Mouse (Mus musculus): ENCODE measurements around the gene Rad51b. TPM values are rescaled to one million over a fixed set of nuclear protein-coding genes. Genes with fewer than 3 reads are reported as not detected.

Gene Rad51b
- polyA plus RNA-seq (2014; fragmentation: Nextera tagmentation; extraction: Ambion mirVana): 10.0 and 10.3 TPM in 2 replicates

DNA sequence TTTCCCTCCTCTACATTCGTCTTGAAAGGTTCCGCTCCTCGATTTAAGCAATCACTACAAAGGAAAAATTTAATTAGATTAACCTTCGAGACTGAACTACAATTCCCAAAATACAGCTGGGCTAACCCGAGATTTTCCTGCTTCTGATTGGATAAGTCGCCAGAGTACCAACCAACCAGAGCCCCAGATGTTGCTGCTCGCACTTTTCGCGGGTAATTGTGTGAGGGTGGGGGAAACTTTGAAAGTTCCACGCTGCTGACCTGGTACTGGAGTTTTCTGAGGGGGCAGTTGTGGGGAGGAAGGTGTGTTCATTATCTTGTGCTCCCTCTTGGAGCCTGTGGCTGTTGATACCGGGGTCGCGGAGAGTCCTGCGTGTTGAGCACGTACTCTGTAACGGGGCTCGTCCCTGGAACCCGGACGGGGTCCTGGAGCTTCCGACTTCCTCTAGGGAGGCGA lies at the start of gene Rad51b:
Rad51b (plus strand) TSS at position 162 of the 456 bp plus-strand sequence.
- Histone ChIP-seq H3K27me3 (replicated peaks; ENCODE audit: control insufficient read depth, insufficient read depth, low read length) (no peaks in the 10 kb centered on the region), H3K27ac (ENCODE audit: low read depth) (peak within 1 kb of the TSS; percentile 48), H3K4me3 (ENCODE audit: low read depth, low read length) (peak within 1 kb of the TSS; percentile 55), H3K4me1 (replicated peaks; ENCODE audit: control insufficient read depth, insufficient read depth, low read length) (peaks cover 13% of the 10 kb centered on the region; the same call in 1 of the 2 replicates), H3K9me3 (ENCODE audit: control insufficient read depth, low read length) (no peaks in the 10 kb centered on the region), H3K9ac (ENCODE audit: low read length) (peak within 1 kb of the TSS; percentile 66), H3K4me2 (ENCODE audit: low read length) (peak within 1 kb of the TSS; percentile 59), H3K36me3 (ENCODE audit: control insufficient read depth, insufficient read depth, low read length) (peaks cover 12% of the 10 kb centered on the region; the same call in 1 of the 2 replicates)
- peak; percentile 88 for DNase-seq (ENCODE audit: low spot score)
- peak; percentile 75 for ATAC-seq (replicated peaks; ENCODE audit: low FRiP score, low TSS enrichment, low read depth)
- under 1% methylated on average over 21 of the region's 21 CpGs for WGBS

DNA sequence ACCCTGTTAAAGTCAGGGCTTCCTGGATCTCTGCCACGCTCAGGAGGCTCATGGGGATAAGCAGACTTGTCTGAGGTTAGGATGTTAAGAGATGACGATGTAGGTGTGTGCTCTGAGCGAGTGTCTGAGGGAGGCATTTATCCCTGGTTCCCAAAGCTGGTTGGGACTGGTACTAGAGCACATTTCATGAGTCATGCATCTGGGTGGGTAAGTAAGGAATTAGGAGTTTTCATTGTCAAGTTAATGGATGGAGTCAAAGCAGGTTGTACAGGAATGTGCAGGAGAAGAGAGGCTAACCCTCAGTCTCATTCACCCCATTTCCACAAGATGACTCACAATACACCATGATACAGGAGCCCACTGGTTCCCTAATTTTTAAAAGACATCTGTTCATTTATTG lies 49.0 kb upstream of the Rad51b start:
- Histone ChIP-seq H3K9me3 (ENCODE audit: control insufficient read depth, low read length) (no peaks in the 10 kb centered on the region), H3K36me3 (ENCODE audit: control insufficient read depth, insufficient read depth, low read length) (peaks cover 86% of the 10 kb centered on the region), H3K9ac (ENCODE audit: low read length) (no peak overlapping the region), H3K4me2 (ENCODE audit: low read length) (no peak overlapping the region), H3K4me3 (ENCODE audit: low read depth, low read length) (no peak overlapping the region), H3K4me1 (replicated peaks; ENCODE audit: control insufficient read depth, insufficient read depth, low read length) (no peaks in the 10 kb centered on the region), H3K27me3 (replicated peaks; ENCODE audit: control insufficient read depth, insufficient read depth, low read length) (no peaks in the 10 kb centered on the region), H3K27ac (ENCODE audit: low read depth) (no peak overlapping the region)
- DNase-seq (ENCODE audit: low spot score) (no peak), ATAC-seq (replicated peaks; ENCODE audit: low FRiP score, low TSS enrichment, low read depth) (no peak)
- 92% methylated on average over 3 of the region's 3 CpGs for WGBS

DNA sequence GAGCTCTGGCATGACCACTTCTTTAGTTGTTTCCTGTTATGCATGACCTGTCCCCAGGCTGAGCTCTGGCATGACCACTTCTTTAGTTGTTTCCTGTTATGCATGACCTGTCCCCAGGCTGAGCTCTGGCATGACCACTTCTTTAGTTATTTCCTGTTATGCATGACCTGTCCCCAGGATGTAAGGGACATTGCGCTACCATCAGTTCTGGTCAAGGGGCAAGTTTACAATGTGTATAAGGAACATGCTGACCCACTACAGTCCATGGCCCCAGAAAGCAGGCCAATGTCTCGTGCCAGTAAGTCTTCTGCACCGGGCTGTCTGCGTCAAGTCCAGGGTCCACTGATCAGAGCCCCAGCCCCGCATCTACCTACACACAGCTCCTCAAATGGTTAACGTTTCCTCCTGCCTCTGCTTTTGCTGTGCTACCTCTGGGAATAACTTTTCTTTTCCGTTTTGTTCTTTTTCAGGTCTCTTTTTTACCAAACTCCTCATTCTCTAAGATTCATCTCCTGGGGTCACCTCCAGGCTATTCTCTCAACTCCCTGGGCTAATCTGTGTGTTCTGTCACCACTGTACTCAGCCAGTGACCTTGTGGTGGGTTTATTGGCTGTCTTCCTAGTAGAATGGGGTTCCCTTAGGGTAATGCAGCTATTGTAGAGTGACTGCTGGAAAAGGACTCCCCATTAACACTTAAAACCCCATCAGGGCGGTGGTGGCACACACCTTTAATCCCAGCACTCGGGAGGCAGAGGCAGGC lies 43.6 kb upstream of the Rad51b start:
- ATAC-seq (replicated peaks; ENCODE audit: low FRiP score, low TSS enrichment, low read depth) (no peak), DNase-seq (ENCODE audit: low spot score) (no peak)
- Histone ChIP-seq H3K4me2 (ENCODE audit: low read length) (no peak overlapping the region), H3K27me3 (replicated peaks; ENCODE audit: control insufficient read depth, insufficient read depth, low read length) (no peaks in the 10 kb centered on the region), H3K27ac (ENCODE audit: low read depth) (no peak overlapping the region), H3K4me1 (replicated peaks; ENCODE audit: control insufficient read depth, insufficient read depth, low read length) (no peaks in the 10 kb centered on the region), H3K36me3 (ENCODE audit: control insufficient read depth, insufficient read depth, low read length) (peaks cover 84% of the 10 kb centered on the region), H3K4me3 (ENCODE audit: low read depth, low read length) (no peak overlapping the region), H3K9me3 (ENCODE audit: control insufficient read depth, low read length) (no peaks in the 10 kb centered on the region), H3K9ac (ENCODE audit: low read length) (no peak overlapping the region)
- WGBS: 91% methylated on average over 9 of the region's 9 CpGs

DNA sequence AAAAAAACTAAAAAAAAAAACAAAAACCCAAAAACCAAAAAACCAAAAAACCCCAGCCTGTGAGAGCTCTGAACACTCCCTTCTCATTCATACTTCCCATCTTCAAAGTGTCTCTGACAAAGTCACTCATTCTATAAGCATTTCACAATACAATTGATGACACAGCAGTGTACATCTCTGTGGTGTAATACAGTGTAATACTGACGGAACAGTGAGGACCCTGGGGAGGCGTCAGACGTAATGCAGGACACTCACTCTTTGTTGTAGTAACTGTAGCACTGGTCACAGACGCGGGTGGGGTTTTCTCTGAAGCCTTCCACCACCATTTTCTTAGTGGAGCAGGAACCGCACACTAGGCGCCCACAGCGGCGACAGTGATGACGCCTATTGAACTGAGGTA lies 42.1 kb upstream of the Rad51b start:
- ATAC-seq (replicated peaks; ENCODE audit: low FRiP score, low TSS enrichment, low read depth): no peak
- Histone ChIP-seq H3K27me3 (replicated peaks; ENCODE audit: control insufficient read depth, insufficient read depth, low read length) (no peaks in the 10 kb centered on the region), H3K4me3 (ENCODE audit: low read depth, low read length) (no peak overlapping the region), H3K9me3 (ENCODE audit: control insufficient read depth, low read length) (no peaks in the 10 kb centered on the region), H3K4me1 (replicated peaks; ENCODE audit: control insufficient read depth, insufficient read depth, low read length) (no peaks in the 10 kb centered on the region), H3K36me3 (ENCODE audit: control insufficient read depth, insufficient read depth, low read length) (peaks cover 80% of the 10 kb centered on the region), H3K27ac (ENCODE audit: low read depth) (no peak overlapping the region), H3K9ac (ENCODE audit: low read length) (no peak overlapping the region), H3K4me2 (ENCODE audit: low read length) (no peak overlapping the region)
- WGBS: 95% methylated on average over 10 of the region's 10 CpGs
- DNase-seq (ENCODE audit: low spot score): no peak

DNA sequence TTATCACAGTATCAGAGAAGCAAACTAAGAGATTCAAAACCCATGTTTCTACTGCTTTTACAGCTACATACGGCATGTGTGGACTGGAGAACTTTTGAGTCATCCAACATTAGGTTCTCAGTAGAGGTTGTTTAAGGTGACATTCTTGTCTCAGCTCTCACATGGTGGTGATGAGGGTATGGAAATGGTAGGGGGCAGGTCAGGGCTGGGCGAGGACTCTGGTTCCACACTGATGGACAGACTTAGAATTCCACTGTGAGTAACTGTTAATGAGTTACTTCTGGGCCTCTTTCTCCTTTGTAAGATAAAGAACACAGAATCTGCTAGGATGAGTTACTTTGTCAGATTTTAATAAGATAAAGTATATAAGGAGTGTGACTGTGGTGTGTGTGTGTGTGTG lies 36.9 kb upstream of the Rad51b start:
- no peaks in the 10 kb centered on the region for H3K27me3 ChIP-seq (replicated peaks; ENCODE audit: control insufficient read depth, insufficient read depth, low read length)
- peaks cover 78% of the 10 kb centered on the region for H3K36me3 ChIP-seq (ENCODE audit: control insufficient read depth, insufficient read depth, low read length)
- DNase-seq (ENCODE audit: low spot score): no peak
- H3K4me3 ChIP-seq (ENCODE audit: low read depth, low read length): no peak overlapping the region
- no peak for ATAC-seq (replicated peaks; ENCODE audit: low FRiP score, low TSS enrichment, low read depth)
- H3K4me1 ChIP-seq (replicated peaks; ENCODE audit: control insufficient read depth, insufficient read depth, low read length): no peaks in the 10 kb centered on the region
- H3K27ac ChIP-seq (ENCODE audit: low read depth): no peak overlapping the region
- no peak overlapping the region for H3K4me2 ChIP-seq (ENCODE audit: low read length)
- 83% methylated on average over 2 of the region's 2 CpGs for WGBS
- no peak overlapping the region for H3K9ac ChIP-seq (ENCODE audit: low read length)
- no peaks in the 10 kb centered on the region for H3K9me3 ChIP-seq (ENCODE audit: control insufficient read depth, low read length)

DNA sequence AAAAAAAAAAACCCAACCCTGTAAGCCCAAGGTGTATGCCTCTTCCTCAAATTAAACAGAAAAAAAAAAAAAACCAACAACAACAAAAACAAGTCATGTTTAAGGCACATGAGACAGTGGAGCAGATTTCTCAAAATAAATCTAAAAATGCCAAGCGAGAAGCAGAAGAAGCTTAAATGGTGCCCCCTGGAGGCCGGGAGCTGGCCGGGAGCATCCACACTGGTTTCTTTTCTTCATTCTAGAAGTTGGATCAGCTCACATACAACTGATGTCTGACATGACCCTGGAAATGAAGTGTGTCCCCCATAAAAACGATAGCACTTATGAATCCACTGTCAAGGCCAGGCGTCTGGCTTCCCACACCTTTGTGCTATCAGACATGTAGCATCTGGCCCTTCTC lies 36.0 kb upstream of the Rad51b start:
- Histone ChIP-seq H3K4me3 (ENCODE audit: low read depth, low read length) (no peak overlapping the region), H3K27me3 (replicated peaks; ENCODE audit: control insufficient read depth, insufficient read depth, low read length) (no peaks in the 10 kb centered on the region), H3K4me2 (ENCODE audit: low read length) (no peak overlapping the region), H3K9me3 (ENCODE audit: control insufficient read depth, low read length) (no peaks in the 10 kb centered on the region), H3K27ac (ENCODE audit: low read depth) (no peak overlapping the region), H3K4me1 (replicated peaks; ENCODE audit: control insufficient read depth, insufficient read depth, low read length) (no peaks in the 10 kb centered on the region), H3K36me3 (ENCODE audit: control insufficient read depth, insufficient read depth, low read length) (peaks cover 80% of the 10 kb centered on the region), H3K9ac (ENCODE audit: low read length) (no peak overlapping the region)
- ATAC-seq (replicated peaks; ENCODE audit: low FRiP score, low TSS enrichment, low read depth): no peak
- 51% methylated on average over 5 of the region's 5 CpGs for WGBS
- DNase-seq (ENCODE audit: low spot score): peak; percentile 77

DNA sequence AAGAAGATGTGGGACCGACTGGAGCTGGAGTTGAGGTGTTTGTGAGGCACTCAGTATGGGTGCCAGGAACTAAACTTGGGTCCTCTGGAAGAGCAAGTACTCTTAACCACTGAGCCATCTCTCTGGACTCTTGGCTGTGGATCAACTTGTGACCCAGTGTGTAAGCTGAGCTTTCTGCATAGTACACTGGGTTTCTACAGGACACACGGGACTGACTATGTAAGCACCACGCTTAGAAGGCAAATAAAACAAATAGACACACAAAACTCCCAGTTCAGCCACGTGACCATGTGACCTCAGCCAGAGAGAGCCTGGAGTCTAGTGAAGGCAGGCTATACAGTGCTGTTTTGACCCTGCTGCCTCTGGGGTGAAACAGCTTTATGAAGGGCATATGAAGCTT lies 24.5 kb upstream of the Rad51b start:
- Histone ChIP-seq H3K9me3 (ENCODE audit: control insufficient read depth, low read length) (no peaks in the 10 kb centered on the region), H3K36me3 (ENCODE audit: control insufficient read depth, insufficient read depth, low read length) (peaks cover 93% of the 10 kb centered on the region), H3K27ac (ENCODE audit: low read depth) (no peak overlapping the region), H3K4me2 (ENCODE audit: low read length) (no peak overlapping the region), H3K9ac (ENCODE audit: low read length) (no peak overlapping the region), H3K4me3 (ENCODE audit: low read depth, low read length) (no peak overlapping the region), H3K27me3 (replicated peaks; ENCODE audit: control insufficient read depth, insufficient read depth, low read length) (no peaks in the 10 kb centered on the region), H3K4me1 (replicated peaks; ENCODE audit: control insufficient read depth, insufficient read depth, low read length) (no peaks in the 10 kb centered on the region)
- ATAC-seq (replicated peaks; ENCODE audit: low FRiP score, low TSS enrichment, low read depth) (no peak), DNase-seq (ENCODE audit: low spot score) (no peak)
- WGBS: 78% methylated on average over 4 of the region's 4 CpGs

DNA sequence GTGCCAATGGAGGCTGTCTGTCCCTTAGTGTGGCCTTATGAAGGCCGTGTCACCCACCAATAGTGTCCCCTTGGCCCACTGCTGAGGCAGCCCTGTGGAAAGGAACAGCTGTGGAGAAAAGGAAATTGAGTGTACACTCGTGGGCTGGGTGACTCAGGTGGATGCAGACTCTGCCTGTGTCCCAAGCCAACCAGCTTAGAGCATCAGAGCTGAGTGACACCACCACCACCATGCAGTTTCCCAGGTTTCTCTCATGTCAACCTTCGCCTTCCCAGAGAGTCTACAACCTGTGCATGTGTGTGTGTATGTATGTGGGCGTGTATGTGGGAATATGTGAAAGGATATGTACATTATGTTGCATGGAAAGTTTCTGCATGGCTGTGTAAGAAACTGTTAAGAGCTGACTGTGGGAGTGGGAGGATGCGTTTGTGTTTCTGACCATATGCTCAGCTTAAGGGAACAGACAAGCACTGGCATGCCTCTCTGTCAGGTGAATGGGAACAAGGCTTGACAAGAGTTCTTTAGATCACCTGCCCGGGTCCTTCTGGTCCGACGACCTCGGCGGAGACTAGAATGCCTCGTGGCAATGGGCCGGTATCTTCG lies 17.5 kb upstream of the Rad51b start:
- H3K4me3 ChIP-seq (ENCODE audit: low read depth, low read length): no peak overlapping the region
- H3K9me3 ChIP-seq (ENCODE audit: control insufficient read depth, low read length): no peaks in the 10 kb centered on the region
- whole genome bisulfite sequencing: 92% methylated on average over 13 of the region's 13 CpGs
- no peak overlapping the region for H3K4me2 ChIP-seq (ENCODE audit: low read length)
- DNase-seq (ENCODE audit: low spot score): no peak
- peaks cover 92% of the 10 kb centered on the region for H3K36me3 ChIP-seq (ENCODE audit: control insufficient read depth, insufficient read depth, low read length)
- no peak overlapping the region for H3K27ac ChIP-seq (ENCODE audit: low read depth)
- no peak overlapping the region for H3K9ac ChIP-seq (ENCODE audit: low read length)
- H3K4me1 ChIP-seq (replicated peaks; ENCODE audit: control insufficient read depth, insufficient read depth, low read length): no peaks in the 10 kb centered on the region
- no peak for ATAC-seq (replicated peaks; ENCODE audit: low FRiP score, low TSS enrichment, low read depth)
- no peaks in the 10 kb centered on the region for H3K27me3 ChIP-seq (replicated peaks; ENCODE audit: control insufficient read depth, insufficient read depth, low read length)
